Mouse (Mus musculus) gastrocnemius, adult 2 months (tissue): ENCODE measurements at regions not wholly inside any gene's neighbourhood (a gene's known extent, or its start where the extent isn't known, plus 50 kb on each side); places are given as distances from the start of the nearest gene placed in this dataset.

Experiments
- DNase-seq: peaks from one replicate; pipeline ENCODE4 v3.0.0; 2022
- H3K27ac ChIP-seq: fragments of 200-600 bp; 2 replicates; pipeline ENCODE4 v1.8.1; 2022; ENCODE audit warnings: mild to moderate bottlenecking
- H3K4me3 ChIP-seq: fragments of 200-600 bp; 2 replicates; pipeline ENCODE4 v1.8.1; 2022; ENCODE audit warnings: mild to moderate bottlenecking, moderate library complexity
- CTCF ChIP-seq: fragments of 200-600 bp; IDR thresholded peaks from 2 replicates; pipeline ENCODE4 v1.8.1; 2022; ENCODE audit warnings: antibody characterized with exemption, mild to moderate bottlenecking, moderate library complexity
- intact Hi-C: fragments of 180-260 bp; cut with DNase I; formaldehyde crosslinking; loops from one replicate; pipeline ENCODE4 v1.15.1; 2025

DNA sequence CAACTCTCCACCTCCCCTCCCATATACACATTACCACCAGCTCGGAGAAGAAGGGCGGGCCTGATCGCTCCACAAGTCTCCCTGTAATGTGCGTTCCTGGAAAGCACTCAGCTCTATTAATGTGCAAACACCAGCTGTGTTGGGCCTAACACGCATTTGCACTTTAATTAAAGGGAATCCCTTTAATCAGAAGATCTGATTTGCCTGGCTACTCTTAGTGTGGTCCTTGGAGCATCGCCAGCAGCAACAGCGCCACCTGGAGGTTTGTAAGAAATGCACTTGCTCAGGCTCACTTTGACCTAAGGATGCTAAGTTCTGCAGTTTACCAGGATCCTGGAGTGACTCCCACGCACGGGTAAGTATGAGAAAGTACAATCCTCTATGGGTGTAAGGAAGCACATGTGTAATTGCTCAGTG is 224.6 kb downstream of the Pax3 start:
- intact Hi-C loops: loop anchor here (10.0 kb wide), 1 partner anchor 482 kb away; no protein-coding TSS in a partner anchor

DNA sequence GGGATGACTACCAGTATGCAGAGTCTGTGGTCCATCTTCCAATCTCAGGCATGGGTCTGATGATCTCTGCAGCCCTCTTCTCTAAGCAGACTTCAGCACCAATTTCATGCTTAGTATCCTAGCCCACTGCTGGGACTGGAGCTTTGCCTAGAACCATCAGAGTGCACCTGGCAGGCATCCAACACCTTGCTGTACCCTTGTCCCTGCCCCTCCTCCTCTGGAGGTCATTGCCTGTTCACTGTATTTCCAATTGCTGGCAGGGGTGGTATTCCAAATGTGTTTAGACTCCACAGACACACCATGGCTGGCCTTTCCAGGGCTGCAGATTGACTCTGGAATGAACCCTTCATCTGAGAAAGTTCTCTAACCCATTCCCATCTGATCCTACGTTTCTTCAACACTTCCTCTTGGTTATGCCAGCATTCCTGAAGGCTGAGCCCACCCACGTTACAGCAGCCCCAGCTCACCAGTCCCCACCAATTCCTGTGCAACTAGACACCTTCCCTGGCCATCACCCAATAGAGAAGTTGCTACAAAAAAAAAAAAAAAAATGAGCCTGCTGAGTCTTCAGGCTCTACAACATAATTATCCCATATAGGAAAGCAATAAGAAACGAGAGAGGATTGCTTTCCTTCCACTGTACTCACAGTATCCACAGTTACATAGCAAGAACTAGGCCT is 232.1 kb downstream of the Pax3 start:
- no peak for DNase-seq
- H3K4me3 ChIP-seq: no peak overlapping the region
- intact Hi-C loops: no loop called here
- no peak overlapping the region for H3K27ac ChIP-seq
- TF ChIP-seq CTCF: no peak

More for the DNA sequence above, 224.6 kb downstream of the Pax3 start:
- Histone ChIP-seq H3K27ac (no peak overlapping the region), H3K4me3 (no peak overlapping the region)
- TF ChIP-seq CTCF: peak; percentile 70
- peak; percentile 47 for DNase-seq

DNA sequence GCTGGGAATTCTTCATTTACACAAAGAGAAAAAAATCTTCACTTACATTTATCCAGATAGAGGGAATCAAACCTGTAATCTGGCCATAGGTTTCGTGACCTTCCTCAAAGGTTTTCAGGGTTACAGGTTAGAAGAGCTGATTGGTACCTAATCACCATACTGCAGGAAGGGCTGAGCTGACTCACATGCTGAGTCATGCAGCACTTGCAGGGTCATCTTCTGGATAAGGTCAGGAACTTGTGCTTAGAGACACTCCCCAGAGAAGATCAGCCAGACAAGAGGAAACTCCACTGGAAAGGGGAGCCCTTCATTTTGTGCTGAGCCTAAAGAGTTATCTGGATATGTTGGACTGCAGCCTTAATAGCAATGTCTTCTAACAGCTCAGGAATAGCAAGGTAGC is 237.6 kb downstream of the Pax3 start:
- TF ChIP-seq CTCF: no peak
- H3K4me3 ChIP-seq: no peak overlapping the region
- H3K27ac ChIP-seq: no peak overlapping the region
- no peak for DNase-seq
- intact Hi-C loops: no loop called here

DNA sequence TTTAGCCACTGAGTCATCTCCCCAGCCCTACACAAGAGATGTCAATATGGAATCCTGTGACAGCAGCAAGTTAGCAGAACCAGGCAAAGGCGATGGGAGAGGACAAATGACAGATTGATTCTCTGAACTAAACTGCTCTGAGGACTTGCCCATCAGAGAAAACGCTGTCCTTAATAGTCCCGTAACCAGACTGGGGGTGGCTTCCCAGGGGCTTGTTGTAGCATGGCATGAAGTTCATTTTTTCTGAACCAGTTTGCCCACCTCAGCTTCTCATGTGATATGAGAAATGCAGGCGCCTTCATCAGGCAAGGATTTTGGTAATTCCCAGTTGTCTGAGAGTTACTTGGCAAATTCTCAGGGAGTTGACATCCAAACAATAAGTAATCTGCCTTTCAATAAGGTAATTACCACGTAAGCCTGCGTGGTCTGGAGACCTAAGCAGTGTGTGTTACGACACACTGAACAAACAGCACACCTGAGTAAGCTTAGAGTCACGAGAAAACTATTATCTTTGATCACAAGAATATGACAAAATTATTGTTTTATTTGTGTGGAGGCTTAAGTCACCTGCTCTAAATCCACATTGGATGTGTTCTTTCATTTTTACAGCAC is 239.7 kb downstream of the Pax3 start:
- no peak for TF ChIP-seq CTCF
- intact Hi-C loops: no loop called here

DNA sequence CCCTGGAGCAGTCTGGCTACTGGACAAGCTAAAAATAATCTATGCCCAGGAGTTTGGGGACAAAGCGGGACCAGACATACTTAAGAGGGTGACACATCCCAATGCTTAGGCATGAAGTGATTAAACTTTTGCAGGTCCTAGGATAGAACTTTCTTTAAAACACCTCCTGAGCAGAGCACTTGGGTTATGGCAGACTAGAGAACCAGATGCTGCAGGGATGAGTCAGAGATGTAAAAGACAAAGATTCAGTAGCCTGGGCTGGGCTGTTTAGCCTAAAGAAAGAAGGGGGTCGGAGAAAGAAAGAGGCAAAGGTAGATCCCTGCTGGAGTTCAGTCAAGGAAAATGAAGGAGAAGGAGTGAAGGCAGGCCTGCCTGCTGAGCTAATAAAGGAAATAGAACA is 249.0 kb downstream of the Pax3 start:
- Histone ChIP-seq H3K27ac (no peak overlapping the region), H3K4me3 (no peak overlapping the region)
- DNase-seq: no peak
- no peak for TF ChIP-seq CTCF
- intact Hi-C loops: no loop called here

More for the DNA sequence above, 239.7 kb downstream of the Pax3 start:
- Histone ChIP-seq H3K27ac (no peak overlapping the region), H3K4me3 (no peak overlapping the region)
- no peak for DNase-seq

DNA sequence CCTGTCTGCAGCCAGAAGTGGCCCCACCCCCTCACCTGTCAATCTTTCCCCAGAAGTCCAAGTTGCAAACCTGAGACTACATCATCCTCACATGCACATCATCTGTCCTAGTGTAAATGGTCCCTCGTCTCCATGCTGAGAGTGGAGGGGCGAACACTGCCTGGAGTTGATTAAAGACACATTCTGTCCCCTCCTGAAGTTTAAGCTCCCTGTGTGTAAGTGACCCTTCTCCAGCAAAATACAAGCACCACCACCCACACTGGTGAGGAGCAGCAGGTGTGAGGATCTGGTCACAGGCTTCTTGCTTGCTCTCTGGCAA is 252.6 kb downstream of the Pax3 start:
- Histone ChIP-seq H3K27ac (no peak overlapping the region), H3K4me3 (no peak overlapping the region)
- DNase-seq: no peak
- TF ChIP-seq CTCF: no peak
- intact Hi-C loops: no loop called here

DNA sequence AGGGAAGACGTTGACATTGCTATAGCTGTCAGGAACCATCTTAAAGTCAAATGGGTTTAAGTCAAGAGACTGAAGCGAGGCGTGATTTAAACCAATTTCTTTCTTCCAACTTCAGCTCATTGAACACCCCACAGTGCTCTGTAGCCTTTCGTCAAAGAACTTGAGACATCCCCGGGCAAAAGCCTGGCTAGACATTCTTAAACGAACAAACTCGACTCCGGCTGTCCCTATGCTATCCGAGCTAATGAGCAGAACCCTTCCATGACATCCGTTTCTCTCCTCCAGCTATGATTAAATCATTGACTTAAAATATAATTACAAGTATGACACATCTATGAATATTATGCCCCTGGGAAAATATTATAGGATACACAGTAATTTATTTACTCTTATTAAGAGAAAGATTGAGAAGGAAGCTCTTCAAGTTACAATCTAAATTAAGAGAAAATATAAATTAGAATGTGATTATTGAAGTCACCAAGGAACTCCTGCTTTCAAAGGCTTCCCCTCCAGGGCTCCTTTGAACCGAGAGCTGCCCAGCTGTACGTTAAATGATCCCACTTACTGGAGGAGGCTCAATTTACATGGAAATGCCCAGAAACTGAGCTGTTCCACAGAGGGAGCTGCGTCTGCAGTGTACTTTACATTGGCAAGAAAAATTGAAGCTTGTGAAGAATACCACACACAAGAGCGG is 253.2 kb downstream of the Pax3 start:
- TF ChIP-seq CTCF: no peak
- H3K4me3 ChIP-seq: no peak overlapping the region
- intact Hi-C loops: no loop called here
- no peak for DNase-seq
- no peak overlapping the region for H3K27ac ChIP-seq

DNA sequence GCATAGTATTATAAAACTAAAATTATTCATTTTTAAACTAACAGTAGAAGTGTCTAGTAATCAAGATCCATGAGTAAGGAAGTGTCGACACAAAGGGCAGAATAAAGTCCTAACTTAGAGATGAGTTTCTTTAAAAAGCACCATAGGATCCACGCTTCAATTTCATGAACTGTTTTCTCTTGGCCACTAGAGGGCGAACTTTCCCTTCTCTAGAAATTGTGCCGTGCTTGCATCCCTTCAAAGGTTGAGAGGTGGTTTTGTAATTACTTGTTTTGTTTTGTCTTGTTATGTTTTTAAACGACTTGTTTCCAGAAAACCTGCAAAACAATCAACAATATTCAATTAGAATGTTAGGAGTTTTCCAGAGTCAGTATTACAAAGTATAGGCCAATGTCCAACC is 253.8 kb downstream of the Pax3 start:
- no peak for DNase-seq

DNA sequence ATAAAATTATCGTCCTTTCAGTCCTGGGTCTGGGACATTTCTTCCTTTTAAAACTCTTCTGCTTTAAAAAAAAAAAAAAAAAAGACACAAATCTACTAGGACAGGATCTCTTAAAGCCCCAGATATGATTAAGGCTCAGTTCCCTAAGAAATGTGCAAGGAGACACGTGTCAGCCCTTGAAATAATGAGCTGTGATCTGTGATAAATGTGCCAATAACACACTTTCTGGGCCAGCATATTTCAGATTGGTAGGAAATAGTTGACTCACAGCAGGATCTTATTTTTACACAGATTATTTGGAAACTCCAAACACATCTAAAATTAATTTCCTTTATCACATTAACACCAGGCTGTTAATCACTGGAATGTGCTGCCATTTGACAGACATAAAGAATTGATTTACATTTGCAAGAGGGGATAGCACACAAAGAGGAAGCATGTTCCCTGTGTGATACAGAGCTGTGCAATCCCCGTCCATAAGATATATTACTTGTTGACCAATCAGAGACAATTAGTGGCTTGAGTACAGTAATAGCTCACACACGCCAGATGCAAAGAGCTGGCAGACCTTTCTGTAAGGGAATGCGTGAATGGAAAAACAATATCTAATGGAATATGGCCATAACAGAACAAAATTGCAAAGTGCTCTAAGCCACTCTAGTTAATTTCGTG is 263.7 kb downstream of the Pax3 start:
- Histone ChIP-seq H3K27ac (no peak overlapping the region), H3K4me3 (no peak overlapping the region)
- TF ChIP-seq CTCF: no peak
- DNase-seq: no peak
- intact Hi-C loops: no loop called here

More for the DNA sequence above, 253.8 kb downstream of the Pax3 start:
- intact Hi-C loops: no loop called here
- peak; percentile 80 for TF ChIP-seq CTCF
- Histone ChIP-seq H3K4me3 (no peak overlapping the region), H3K27ac (no peak overlapping the region)

DNA sequence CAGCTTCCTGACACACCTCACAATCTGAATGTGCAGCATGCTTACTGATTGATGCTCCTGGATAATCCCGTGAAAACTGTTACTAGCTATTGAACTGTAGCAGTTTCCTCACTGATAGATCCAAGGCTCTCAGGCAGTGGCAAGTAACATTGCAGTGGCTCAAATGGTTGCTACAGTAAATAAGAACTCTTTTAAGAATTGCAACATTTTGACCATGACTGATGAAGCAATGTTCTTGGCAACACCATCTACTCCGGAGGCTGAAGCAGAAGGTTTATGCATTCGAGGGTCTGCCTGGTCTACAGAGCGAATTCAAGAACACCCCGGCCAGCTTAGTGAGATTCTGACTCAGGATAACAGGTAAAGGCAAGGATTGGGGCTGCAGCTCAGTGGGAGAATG is 264.7 kb downstream of the Pax3 start:
- Histone ChIP-seq H3K4me3 (no peak overlapping the region), H3K27ac (no peak overlapping the region)
- DNase-seq: no peak
- no peak for TF ChIP-seq CTCF
- intact Hi-C loops: no loop called here

DNA sequence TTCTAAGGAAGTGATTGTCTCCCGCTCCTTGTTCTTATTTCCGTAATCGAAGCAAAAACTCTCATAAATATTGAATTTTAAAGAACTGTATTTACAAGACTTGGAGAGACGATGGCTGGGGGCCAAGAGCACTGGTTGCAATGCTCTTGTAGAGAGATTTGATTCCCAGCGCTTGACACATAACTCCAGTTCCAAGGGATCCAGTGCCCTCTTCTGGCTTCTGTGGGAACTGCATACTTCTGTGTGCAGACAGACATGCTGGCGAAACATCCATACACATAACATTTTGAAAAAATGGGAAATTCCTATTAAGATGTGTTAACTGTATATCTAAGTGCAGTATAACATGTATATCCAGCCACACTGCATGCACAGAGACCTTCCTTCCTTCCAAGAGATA is 266.3 kb downstream of the Pax3 start:
- H3K4me3 ChIP-seq: no peak overlapping the region
- peak; percentile 6; the same call in 1 of the 2 replicates for TF ChIP-seq CTCF
- intact Hi-C loops: no loop called here
- no peak overlapping the region for H3K27ac ChIP-seq
- DNase-seq: no peak

DNA sequence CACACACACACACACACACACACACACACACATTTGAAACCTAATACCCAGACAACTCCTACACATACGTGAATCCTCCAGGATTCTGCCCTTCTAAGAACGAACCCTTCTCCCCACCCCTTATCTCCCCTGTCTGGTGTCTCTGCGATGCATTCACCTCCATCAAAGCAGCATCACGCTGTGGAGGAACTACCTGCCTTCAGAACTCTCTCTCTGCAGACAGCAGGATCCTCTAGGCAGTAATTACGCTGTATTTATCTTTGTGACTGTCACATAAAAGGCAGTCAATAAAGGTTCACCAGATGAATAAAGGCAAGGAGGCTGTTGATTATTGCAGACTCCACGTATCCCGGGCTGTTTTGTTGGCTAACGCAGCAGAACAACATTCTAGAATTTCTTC is 267.4 kb downstream of the Pax3 start:
- H3K27ac ChIP-seq: no peak overlapping the region
- no peak for DNase-seq
- no peak overlapping the region for H3K4me3 ChIP-seq
- intact Hi-C loops: no loop called here
- TF ChIP-seq CTCF: no peak

DNA sequence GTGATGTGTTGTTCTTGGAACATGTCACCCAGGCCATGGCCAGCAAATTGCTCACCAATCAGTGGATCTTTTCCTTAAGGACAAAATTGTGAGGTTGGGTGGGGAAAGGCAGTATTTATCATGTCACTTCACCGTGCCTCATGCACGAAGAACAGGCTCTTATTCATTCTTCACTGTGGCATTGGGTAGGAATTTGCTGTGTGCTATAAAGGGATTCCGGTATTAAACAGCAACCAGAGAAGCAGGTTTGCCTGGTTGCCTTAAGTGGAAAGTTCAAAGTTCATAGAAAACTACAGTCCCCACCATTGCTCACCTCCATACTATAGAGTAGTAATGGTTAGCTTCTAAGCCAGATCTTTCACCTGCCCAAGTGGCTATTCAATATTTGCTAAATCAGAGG is 270.8 kb downstream of the Pax3 start:
- no peak overlapping the region for H3K4me3 ChIP-seq
- TF ChIP-seq CTCF: no peak
- no peak overlapping the region for H3K27ac ChIP-seq
- intact Hi-C loops: no loop called here
- no peak for DNase-seq
